Mouse (Mus musculus): ENCODE results near the gene Midn.
A peak's percentile ranks its signal among the peaks of the same experiment; 100 is the strongest.
"Not testable (repeated sequence)": the region's sequence is repeated elsewhere in the genome, so short reads cannot be mapped to it uniquely, and the experiment has no call there.

Gene Midn

DNA sequence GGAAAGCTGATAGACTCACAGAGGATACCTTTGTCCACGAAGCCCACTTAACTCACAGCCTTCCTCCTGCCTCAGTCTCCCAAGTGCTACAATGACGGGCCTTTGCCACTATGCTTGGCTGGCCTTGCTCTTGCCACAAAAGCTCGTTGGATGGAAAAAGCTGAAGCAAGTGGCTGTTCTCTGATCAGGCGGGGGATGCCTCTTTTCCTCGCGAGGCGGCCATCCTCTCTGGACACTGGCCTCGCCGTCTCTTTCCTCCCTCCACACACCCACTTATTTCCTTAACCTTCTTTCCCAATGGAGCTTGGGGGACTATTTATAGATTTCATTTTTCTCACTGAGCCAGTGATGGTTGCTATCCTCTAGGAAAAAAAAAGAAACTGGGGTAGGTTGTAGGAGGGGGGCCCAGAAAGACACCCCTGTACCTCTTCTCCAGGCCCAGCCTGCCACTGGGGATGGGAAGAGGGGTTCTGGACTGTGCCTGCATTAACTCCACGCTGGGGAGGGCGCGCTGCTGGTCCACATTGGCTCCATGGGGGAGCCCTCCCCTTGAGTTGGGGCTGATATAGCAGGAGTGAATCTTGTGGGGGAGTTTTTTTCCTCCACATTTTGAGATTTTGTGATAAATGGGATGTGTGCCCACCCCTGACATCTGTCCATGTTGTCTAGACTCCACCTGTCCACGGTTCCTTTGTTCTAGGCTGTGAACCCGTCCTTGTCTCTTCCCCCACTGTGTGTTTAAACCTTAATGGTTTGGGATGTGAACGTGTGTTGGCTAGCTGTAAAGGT is 9.3 kb downstream of the Midn start:
- no peak for DNase-seq (ENCODE audit: low read depth, low spot score)

- peak; percentile 72 for DNase-seq (ENCODE audit: low read depth, low spot score)
These were observed 10.4 kb downstream of the Midn start for GRCm38 (mm10) chr10:80158307-80158986.

- peak; percentile 48 for DNase-seq (ENCODE audit: low read depth, low spot score)
These were observed 11.0 kb downstream of the Midn start for GRCm38 (mm10) chr10:80159021-80159560.

GRCm38 (mm10) chr10:80159561-80160454 is 11.7 kb downstream of the Midn start:
- peak; percentile 98 for DNase-seq (ENCODE audit: low read depth, low spot score)

DNA sequence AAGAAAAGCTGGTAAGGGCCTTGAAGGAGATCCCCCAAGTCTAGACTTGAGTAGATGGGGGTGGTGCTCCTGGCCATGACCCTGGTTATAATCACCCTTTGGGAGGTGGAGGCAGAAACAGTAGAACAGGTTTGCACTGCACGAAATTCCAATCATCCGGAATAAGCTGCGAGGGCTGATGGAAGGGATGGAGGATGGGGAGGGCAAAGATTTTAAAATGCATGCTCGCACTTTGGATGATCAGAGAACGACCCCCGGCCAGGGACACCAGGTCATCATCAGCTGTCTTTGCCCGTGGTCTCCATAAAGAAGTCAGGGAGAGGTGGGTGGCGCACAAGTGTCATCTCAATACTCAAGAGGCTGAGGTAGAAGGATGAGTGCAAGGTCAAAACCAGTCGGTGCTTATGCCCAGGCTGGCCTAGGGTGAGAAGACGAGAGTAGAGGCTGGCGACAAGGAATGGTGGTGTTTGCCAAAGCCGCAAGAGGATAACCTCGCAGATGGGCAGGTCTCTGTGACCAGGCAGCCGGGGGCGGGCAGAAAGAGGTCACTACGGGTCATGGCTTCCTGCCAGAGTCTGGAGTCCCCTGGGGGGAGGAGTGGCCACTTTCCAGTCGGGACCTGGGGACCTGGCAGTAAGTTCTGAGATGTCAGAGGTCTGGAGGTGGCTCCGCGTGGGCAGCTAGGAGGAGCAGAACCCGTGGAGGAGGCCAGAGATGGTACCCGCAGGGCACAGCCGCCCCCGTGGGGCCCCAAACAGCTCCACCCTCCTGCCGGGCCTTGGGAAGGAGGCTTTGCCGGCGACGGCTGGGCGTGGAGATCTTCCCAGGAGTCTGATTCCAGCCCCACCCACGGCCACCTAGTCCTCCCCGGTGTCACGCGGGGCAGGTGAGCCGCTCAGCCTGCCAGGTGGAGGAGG is 12.6 kb downstream of the Midn start:
- peak; percentile 76 for DNase-seq (ENCODE audit: low read depth, low spot score)

- DNase-seq (ENCODE audit: low read depth, low spot score) = no peak
These were observed 13.6 kb downstream of the Midn start for GRCm38 (mm10) chr10:80161522-80162242.

- no peak for DNase-seq (ENCODE audit: low read depth, low spot score)
These were observed 14.2 kb downstream of the Midn start for GRCm38 (mm10) chr10:80162243-80162608.

DNA sequence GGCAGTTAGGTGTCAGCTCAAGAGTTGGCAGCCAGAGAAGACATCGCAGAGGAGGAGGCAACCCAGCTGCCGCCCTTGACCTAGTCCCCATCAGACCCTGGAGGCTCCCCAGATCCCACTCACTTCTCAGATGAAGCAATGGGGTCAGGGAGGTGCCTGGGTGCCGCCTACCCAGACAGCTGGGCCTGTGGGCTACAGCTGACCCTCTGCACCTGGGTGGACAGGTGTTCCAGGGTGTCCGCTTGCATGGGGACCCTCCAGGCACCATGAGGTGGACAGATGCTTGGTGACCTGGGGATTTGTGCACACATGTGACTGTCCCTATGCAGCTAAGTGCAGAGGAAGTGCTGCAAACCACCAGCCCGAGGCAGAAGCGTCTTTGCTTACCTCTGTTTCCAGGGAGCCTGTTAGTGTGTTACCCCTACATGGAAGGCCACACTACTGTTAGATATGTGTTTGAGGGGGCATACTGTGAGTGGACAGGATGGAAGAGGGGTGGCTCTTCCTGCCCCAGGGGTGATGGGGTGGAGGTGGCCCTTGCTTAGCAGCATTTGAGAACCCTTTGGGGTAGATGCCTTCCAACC is 14.7 kb downstream of the Midn start:
- DNase-seq (ENCODE audit: low read depth, low spot score) = no peak

- DNase-seq (ENCODE audit: low read depth, low spot score) = no peak
These were observed 15.6 kb downstream of the Midn start for GRCm38 (mm10) chr10:80163721-80164120.

DNA sequence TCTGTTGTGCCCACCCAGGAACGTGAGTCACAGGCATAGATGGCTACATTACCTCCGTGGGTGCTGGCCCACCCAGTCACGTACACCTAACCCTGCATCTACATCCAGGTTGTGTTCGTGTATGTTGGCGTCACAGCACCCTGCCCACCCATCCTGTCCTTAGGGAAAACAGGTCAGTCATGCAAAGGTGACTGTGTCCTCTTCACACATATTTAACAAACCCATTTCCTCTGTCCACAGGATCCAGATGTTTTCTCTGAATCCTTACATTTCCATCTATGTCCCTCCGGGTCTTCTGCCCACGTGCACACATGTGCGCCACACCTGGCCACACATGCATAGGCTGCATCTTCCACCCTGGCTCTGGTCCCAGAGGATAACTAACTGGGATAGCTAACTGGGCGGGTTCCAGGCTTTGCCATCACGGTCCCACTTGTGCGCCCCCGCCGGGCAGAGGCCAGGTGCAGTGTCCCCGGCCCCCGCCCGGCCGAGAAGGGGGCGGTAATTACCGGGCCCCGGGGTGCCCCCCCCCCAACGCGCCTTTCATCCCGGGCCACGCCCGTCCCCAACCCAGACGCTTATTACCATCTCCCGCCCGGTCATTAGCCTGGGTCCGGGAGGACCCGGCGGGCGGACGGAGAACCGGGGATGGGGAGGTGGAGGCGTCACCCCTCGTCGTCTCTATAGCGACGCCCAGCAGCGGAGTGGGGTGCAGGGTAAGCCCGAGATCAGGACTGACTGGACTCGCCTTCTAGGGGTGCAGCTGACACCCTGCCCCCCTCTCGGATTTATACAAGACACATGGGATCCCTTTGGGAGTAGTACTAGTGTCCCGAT is 16.3 kb downstream of the Midn start:
- DNase-seq (ENCODE audit: low read depth, low spot score) = no peak

DNA sequence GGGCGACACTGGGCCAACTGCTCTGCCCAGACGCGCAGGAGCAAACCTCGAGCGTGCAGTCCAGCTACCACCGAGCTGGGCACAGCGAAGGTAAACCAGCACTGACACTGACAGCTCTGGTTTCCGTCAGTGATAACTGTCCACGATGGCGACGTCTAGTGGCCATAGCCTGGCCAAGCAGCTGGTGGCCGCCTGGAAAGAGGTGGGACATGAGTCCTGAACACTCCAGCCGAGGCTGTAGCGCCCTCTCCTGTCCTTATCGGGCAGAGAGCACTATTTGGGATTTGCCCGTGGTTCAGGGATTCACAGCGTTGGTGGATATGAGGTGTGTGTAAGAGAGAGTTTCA is 16.9 kb downstream of the Midn start:
- peak; percentile 92 for DNase-seq (ENCODE audit: low read depth, low spot score)

GRCm38 (mm10) chr10:80165392-80166128 is 17.5 kb downstream of the Midn start, which contains the start of gene Cirbp:
Gene Cirbp (plus strand): TSS chr10:80165985.
- DNase-seq (ENCODE audit: low read depth, low spot score) = no peak

- not testable (repeated sequence) for DNase-seq (ENCODE audit: low read depth, low spot score)
These were observed 18.1 kb downstream of the Midn start for GRCm38 (mm10) chr10:80166136-80166535.

DNA sequence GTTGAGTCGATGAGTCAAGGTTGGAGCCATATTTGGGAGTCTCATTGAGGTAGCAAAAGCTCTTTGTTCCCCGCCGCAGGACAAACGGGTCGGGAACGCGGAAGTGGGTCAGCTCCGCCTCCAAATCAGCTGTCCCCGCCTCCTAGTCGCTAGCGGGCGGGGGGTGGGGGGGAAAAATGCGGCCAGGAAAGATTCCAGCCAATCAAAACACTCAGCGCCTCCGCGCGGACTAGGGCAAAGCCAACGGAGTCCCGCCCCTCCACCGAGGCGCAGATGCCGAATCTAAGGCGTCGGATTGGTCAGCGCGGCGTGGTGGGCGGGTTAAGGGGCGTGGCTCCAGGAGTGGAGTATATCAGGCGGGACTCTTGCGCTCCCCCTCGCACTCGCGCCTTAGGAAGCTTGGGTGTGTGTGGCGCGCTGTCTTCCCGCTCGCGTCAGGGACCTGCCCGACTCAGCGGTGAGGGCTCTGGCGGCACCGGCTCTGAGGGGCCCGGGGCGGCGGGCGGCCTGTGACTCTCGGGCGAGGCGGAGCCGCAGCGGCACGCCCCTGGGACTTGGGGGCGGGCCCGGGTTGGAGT is 19.5 kb downstream of the Midn start:
- DNase-seq (ENCODE audit: low read depth, low spot score) = peak; percentile 100

DNA sequence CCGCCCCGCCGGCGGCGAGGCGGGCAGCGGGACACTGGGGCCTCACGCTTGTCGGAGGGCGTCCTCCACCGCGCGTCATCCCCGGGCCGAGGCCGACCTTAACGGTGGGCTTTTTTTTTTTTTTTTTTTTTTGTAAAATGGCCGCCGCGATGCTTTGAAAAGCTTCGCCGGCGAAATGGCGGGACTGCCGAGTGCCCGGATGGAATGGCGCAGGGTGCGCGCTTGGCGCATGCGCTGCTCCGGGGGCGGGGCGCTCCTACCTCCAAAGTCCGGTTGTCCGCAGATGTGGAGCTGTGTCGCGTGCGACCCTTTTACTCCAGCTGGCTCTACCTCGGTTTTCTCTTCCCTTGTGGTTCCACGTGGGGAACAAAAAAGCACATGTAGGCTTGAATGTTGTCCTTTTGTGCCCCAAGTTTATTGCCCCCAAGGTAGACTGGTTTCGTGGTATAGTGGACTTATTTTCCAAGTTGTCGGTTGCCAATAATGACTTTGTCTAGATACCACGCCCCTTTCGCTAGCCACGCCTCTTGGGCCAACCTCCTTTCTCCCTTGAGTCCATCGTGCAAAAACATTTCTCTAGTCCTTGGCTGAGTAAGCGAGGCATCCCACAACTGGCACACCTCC is 20.1 kb downstream of the Midn start:
- peak; percentile 98 for DNase-seq (ENCODE audit: low read depth, low spot score)

DNA sequence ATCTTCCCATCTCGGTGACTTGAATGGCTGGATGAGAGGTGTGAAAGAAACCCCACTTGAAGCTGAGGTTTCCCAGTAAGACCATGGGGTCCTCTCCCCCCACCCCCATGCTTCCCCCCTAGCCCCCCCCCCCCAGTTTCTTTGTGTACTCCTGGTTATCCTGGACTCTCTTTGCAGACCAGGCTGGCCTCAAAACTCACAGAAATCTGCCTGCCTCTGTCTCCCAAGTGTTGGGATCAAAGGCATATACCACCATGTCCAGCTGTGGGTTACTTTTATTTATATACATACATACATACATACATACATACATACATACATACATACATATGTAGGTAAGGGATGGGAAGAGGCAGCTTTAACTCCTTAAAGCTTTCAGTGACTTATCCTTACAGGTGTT is 21.0 kb downstream of the Midn start:
- DNase-seq (ENCODE audit: low read depth, low spot score) = no peak

DNA sequence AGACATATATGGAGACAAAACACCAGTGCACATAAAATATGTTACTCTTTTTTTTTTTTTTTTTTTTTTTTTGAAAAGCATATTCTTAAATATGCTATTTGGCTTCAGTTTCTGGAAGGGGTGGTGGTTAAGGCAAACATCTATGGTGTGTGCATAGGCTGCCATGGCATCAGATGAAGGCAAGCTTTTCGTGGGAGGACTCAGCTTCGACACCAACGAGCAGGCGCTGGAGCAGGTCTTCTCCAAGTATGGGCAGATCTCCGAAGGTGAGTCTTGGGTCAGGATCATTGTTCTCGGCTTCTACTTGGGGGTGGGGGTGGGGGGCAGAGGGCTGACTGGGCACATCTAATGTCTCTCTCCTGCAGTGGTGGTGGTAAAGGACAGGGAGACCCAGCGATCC is 21.6 kb downstream of the Midn start:
- no peak for DNase-seq (ENCODE audit: low read depth, low spot score)
